Mouse (Mus musculus) small intestine, adult 10 weeks (tissue): Measurements from ENCODE around the gene Tmc8. TPM values are rescaled to one million over a fixed set of nuclear protein-coding genes. Genes with fewer than 3 reads are reported as not detected.

Experiments used
- polyA plus RNA-seq: library from polyadenylated mRNA; stranded (reverse); fragments of 350-450 nt; fragmentation: Illumina TruSeq; extraction: RNeasy Lipid Tissue Mini Kit (QIAGEN cat#74804); gene quantifications from one replicate; pipeline ENCODE4 v1.2.3, GENCODE M21; 2014; ENCODE audit warnings: low replicate concordance

Tmc8 gene
- polyA plus RNA-seq, result 1.7 TPM

DNA sequence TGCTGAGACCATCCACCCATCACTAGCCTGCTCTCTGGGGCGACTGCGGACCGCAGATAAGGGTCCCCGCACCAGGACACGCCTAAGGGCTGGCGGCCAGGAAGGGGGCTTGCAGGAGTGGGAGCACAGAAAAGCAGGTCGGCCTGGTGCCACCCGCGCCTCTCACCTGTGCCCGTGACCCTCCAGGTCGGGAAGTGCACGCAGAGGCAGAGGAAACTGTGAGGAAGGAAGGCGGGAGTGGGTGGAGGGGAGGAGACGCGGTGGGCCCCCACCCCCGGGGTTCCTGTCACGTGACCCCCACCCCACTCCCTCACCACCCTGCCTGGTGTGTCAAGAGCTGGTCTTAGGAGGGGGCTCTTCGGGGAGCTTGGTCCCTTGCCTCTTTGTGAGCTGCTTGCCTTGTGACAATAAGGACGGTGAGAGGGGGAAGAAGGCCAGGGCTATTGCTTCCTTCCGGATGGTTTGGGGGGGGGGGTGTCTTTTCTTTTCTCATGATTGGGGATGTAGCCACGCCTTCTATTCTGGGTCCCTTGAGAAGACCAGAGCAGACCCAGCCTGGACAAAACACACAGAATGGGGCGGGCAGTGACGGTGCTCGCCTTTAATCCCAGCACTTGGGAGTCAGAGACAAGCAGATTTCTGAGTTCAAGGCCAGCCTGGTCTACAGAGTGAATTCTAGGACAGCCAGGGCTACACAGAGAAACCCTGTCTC, at the start of gene Tmc8, which contains the start of gene Tmc6:
Gene Tmc8, plus strand, starts transcription at position 84 of the 712 bp plus-strand sequence.
Gene Tmc6, minus strand, starts transcription at position 206 of the 712 bp plus-strand sequence.

DNA sequence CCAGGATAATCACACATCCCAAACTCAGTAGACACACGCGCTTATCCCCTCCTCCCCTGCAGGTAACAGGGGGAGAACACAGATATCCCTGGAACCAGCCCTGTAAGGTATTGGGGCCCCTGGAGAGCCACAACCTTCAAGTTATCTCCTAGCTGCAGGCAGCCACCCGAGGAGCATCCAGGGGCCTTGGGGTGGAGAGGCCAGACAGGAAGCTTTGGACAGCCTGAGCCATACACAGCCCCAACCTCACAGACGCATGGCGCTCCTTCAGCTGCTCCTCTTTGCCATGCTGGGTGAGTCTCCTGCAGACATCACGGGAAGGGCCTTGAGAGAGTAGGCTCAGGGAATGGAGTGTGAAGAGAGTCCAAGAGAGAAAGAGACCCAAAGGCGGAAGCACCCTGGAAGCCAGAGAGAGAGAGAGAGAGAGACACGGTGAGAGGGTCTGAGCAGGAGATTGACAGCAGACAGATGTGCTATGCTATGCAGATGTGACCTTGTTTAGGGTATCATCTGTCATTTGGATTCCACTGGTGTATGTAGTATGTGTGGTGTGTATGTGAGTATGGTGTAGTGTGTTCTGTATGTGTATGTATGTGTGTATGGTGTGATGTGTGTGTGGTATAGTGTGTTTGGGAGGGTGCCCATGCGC, 15.8 kb downstream of the Tmc8 start, which contains the start of gene 6030468B19Rik:
Gene 6030468B19Rik, plus strand, starts transcription at position 150 of the 649 bp plus-strand sequence.

DNA sequence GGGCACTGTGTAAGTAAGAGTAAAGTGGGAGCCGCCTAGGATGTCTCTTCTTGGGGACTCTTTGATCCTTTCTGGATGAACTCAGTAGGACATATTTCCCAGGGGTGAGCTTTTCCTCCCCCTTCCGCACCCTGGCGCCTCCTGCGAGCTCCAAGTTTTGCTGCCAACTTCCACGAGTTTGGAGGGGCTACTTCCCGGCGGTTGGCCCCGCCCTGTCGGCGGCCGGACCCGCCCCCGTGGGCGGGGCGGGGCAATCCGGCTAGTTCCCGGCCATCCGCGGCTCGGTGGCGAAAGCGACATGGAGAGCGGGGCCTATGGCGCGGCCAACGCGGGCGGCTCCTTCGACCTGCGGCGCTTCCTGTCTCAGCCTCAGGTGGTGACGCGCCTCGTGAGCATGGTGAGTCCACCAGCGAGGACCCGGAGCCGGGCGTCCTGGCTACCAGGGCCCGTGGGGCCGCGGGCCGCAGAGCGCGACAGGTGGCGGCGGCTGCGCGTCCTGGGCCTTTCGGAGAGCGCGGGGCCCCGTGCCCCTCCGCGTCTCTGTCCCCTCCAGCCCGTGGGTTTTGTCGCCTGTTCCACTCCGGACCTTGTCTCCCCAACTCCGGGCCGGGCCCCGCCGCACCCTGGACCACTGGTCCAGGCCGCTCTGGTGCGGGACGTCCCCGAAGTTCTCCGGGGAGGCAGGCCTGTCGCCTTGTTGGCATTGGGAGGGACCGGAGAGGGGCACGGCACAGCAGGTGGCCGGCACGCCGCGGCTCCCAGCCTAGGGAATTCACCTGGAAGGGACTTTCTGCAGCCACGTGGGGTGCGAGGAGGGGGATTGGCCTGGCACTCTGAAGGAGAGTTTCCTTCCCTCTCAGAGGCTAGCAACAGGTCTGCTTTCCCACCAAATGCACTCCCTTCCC, 27.8 kb downstream of the Tmc8 start, which contains the start of the genes Gm20708 and Syngr2:
Gene Gm20708, plus strand, starts transcription at position 262 of the 905 bp plus-strand sequence.
Gene Syngr2, plus strand, starts transcription at position 262 of the 905 bp plus-strand sequence.

DNA sequence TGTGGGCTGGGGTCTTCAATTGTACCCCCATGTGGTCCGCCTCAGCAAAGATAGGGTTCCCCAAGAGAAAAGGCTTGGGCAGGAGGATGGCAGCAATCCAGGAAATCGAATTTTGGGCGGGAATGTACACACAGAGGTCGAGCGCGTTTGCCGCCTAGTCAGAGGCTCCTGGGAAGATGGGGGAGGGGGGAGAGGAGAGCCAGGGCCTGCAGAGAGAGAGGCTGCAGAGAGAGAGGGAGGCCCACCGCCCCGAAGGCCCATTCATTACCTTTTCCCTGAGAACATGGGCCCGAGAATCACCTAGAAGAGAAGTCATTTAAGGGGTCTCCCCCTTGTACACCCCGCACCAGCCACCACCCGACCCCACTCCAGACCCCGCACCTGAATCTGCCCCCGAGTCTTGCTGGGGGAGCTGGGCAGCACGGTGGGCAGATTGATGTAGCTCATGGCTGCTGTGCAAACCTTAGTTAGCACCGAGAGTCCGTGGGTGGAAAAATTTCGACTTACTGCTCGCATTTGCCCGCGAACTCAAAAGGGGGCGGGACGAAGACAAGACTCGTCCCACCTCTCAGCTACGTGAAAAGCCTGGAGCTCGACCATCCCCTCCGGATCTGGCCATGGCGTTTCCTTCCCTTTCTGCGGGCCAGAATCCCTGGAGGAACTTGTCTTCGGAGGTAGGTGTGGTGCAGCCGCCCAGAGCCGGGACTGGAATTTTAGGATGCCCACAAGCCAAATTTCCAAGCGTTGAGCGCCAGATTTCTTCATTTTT, 43.6 kb downstream of the Tmc8 start, which contains the start of the genes Afmid and Tk1:
Gene Afmid, plus strand, starts transcription at position 592 of the 769 bp plus-strand sequence.
Gene Tk1, minus strand, starts transcription at position 760 of the 769 bp plus-strand sequence.

Other genes starting within 250 kb of the Tmc8 start
- gene Tnrc6c, start 127.8 kb upstream of the Tmc8 start, polyA plus RNA-seq, result 5.4 TPM
- 0.97 TPM for gene Tmc6, start 122 bp downstream of the Tmc8 start, polyA plus RNA-seq
- gene 6030468B19Rik, start 15.6 kb downstream of the Tmc8 start, polyA plus RNA-seq, result not detected
- gene Gm20708, start 27.6 kb downstream of the Tmc8 start, polyA plus RNA-seq, result 3.5 TPM
- 3.0 TPM for gene Syngr2, start 27.6 kb downstream of the Tmc8 start, polyA plus RNA-seq
- 0.67 TPM for gene Afmid, start 43.8 kb downstream of the Tmc8 start, polyA plus RNA-seq
- gene Tk1, start 44.0 kb downstream of the Tmc8 start, polyA plus RNA-seq, result 2.0 TPM
- gene Birc5, start 67.2 kb downstream of the Tmc8 start, polyA plus RNA-seq, result 32.3 TPM
- gene Tmem235, start 78.7 kb downstream of the Tmc8 start, polyA plus RNA-seq, result not detected
- 0.71 TPM for gene Tha1, start 91.4 kb downstream of the Tmc8 start, polyA plus RNA-seq
- 0.85 TPM for gene Socs3, start 188.0 kb downstream of the Tmc8 start, polyA plus RNA-seq
- gene Pgs1, start 204.2 kb downstream of the Tmc8 start, polyA plus RNA-seq, result 3.1 TPM